In the genomic region with DNA sequence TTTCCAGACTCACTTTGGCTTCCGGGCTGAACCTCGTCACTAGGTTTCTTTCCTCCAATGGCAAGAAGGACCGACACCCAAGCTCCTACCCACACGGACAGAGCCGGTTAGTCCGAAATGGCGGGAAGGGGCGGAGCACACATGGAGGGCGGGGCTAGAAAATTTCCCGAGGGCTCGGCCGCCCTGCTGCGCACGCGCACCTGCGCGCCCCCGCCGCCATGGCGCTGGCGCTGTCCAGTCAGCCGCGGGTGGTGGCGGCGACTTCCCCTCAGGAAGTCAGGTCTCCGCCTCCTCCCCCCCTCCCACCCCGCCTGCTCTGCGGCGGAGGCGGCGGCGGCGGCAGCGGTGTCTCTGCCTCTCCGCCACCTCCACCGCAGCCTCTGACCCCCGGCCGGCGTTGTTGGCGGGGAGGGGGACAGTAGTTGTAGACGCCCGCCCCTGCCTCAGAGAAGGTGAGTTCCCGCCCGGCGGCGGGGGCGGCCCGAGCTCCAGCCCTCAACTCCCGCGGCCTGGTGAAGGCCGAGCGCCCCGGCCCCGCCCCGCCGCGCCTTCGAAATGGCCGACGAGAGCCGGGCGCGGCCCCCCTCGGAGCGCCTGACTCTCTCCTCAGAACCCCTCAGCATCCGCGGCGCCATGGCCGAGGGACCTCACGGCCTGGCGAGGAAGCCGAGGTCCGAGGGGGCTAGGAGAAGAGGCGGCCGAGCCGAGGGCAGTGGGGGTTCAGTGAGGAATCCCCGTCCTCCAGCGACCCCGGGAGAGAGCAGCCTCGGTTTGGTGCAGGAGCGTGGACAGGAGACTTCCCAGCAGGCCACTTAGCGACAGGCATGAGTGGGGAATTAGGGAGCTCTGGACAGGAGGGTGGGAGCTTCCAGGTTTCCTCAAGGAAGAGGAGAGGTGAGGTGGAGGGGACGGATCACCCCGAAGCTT, we compare ENCODE assay signal across 8 mouse cellular contexts. TPM values are rescaled to one million over a fixed set of nuclear protein-coding genes. Genes with fewer than 3 reads are reported as not detected.
DNase-seq lines count a peak whose midpoint lies in the region; ATAC-seq lines count a peak whose summit lies in the region.

Gene Krcc1 (plus strand): TSS at position 289 of the 927 bp plus-strand sequence.

- H3K27ac ChIP-seq in hindbrain, embryonic 11.5 days (ENCODE audit: low read depth, low read length), result peak within 1 kb of the TSS; percentile 93

- no peaks in the 10 kb centered on the region for H3K36me3 ChIP-seq in hindbrain, embryonic 11.5 days (ENCODE audit: control insufficient read depth, insufficient read depth, low read length)

- no peaks in the 10 kb centered on the region for H3K27me3 ChIP-seq in hindbrain, embryonic 11.5 days (ENCODE audit: control insufficient read depth, insufficient read depth, low read length)

- peak within 1 kb of the TSS; percentile 50 for H3K4me2 ChIP-seq in hindbrain, embryonic 11.5 days (replicated peaks; ENCODE audit: low read depth, low read length)

- H3K4me3 ChIP-seq in hindbrain, embryonic 11.5 days (ENCODE audit: low read depth, low read length), result peak within 1 kb of the TSS; percentile 76

- DNase-seq in Muller cell, postnatal 12 days (ENCODE audit: inconsistent ontology term), result peak; percentile 99
- peak; percentile 98 for DNase-seq in cerebellum, adult 9-11 months
- DNase-seq in frontal cortex, adult 2 months (ENCODE audit: extremely low spot score in 1 of 2, low spot score in 1 of 2), result peak; percentile 94 to 96
- DNase-seq in hindbrain, embryonic 11.5 days (ENCODE audit: low spot score), result peak; percentile 99
- DNase-seq in layer of hippocampus, postnatal 10 days (ENCODE audit: low spot score in 2 of 2), result peak; percentile 94 to 97
- peak; percentile 98 for DNase-seq in lung, postnatal 10 days
- DNase-seq in ovary, postnatal 36 days (ENCODE audit: low spot score), result peak; percentile 98
- DNase-seq in thymus, postnatal 25 days, result peak; percentile 98

- H3K9ac ChIP-seq in hindbrain, embryonic 11.5 days (ENCODE audit: low read depth, low read length), result peak within 1 kb of the TSS; percentile 96

- 1% methylated on average over 60 of the region's 84 CpGs for WGBS in hindbrain, embryonic 11.5 days

- ATAC-seq in hindbrain, embryonic 11.5 days (ENCODE audit: low FRiP score), result peak; percentile 95

- no peaks in the 10 kb centered on the region for H3K9me3 ChIP-seq in hindbrain, embryonic 11.5 days (ENCODE audit: control insufficient read depth, low read length)

- no peaks in the 10 kb centered on the region for H3K4me1 ChIP-seq in hindbrain, embryonic 11.5 days (replicated peaks; ENCODE audit: control insufficient read depth, insufficient read depth, low read length)

RNA-seq across cellular contexts. Expression of gene Krcc1, which starts in this region (rescaled TPM):
- 17.7 and 19.8 TPM in 2 replicates for polyA plus RNA-seq in frontal cortex, adult 2 months (2012; rRNA removed)
- 37.9 and 38.5 TPM in 2 replicates for polyA plus RNA-seq in hindbrain, embryonic 11.5 days (2014; fragmentation: Nextera tagmentation; extraction: Ambion mirVana)
- 10 to 100 TPM; 17.8 to 18.8 TPM for total RNA-seq in layer of hippocampus, postnatal 10 days (2021)

Comparison
In these comparisons a context has a peak if more than half of its experiments do, and no peak if none do; other contexts are left out.
1. Peak in every context shown above with its lines: DNase-seq, ATAC-seq, H3K4me3 ChIP-seq and H3K27ac ChIP-seq.